Mouse (Mus musculus): ENCODE measurements around the gene Nr1i3.

Nr1i3 gene

DNA sequence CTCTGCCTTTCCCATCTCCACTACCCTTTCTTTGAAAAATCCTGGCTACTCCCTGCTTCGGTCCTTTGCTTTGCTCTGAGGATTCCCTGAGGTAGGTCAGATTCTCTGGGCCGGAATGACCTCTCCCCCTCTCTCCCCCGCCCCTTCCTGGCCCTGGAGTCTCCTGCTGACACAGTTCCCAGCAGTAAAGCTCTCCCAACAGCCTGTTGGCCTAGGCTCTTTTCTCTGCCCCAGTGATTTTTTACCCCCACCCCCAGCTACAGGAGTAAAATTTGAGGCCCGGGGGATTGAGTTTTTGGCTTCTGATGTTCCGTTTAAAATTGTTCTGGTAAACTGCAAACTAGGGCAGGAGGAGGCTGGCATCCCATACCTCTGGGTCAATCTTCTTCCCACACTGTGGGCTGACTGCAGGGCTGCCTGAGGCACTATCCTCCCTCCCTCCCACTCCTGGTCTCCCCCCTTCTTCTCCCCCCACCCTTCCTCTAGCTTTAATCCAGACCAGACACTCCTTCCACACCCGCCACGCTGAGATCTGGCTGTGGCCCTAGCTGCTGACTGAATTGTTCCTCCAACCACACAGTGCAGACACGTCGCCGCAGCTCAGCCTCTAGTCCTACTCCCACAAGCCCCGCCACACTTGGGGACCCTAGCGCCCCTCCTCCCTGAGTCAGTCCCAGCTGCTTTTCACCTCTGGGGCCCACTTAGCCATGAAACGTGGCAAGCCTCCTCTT, 38.0 kb downstream of the Nr1i3 start:
- DNase-seq (ENCODE audit: low spot score in 2 of 2) = no peak

GRCm38 (mm10) chr1:171252415-171252814, 38.6 kb downstream of the Nr1i3 start:
- DNase-seq (ENCODE audit: low spot score in 2 of 2) = no peak

- DNase-seq (ENCODE audit: low spot score in 2 of 2) = no peak
Measured at GRCm38 (mm10) chr1:171256095-171256818, 42.5 kb downstream of the Nr1i3 start.

DNA sequence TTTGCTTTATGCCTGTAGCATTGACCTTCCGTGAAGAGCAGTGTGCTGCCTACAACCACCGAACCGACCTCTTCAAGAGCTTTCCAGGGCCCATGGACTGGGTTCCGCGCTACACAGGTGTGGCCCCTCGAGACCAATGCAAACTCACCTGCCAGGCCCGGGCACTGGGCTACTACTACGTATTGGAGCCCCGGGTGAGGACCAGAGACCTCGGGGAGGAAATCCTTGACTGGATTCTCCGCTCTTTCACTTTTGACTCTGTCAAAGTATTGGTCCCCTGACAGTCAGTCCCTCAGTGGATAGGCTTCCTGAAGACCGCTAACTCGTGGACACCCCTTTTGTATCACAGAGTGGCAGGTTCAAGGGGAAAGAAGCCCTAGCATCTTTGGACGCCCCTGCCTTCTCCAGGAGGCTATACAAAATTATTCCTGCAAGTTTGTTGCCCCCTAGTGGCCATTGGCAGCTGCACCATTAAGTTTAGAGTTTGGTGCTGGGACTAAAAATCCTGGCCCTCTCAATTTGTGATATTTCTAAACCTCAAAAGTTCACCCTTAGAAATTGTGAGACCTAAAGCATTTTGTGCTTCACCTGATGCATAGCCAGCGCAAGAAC, 43.3 kb downstream of the Nr1i3 start:
- DNase-seq (ENCODE audit: low spot score in 2 of 2) = peak; percentile 48 to 55

GRCm38 (mm10) chr1:171257781-171258180, 44.0 kb downstream of the Nr1i3 start:
- DNase-seq (ENCODE audit: low spot score in 2 of 2) = no peak

GRCm38 (mm10) chr1:171258921-171259320, 45.2 kb downstream of the Nr1i3 start:
- DNase-seq (ENCODE audit: low spot score in 2 of 2) = no peak

DNA sequence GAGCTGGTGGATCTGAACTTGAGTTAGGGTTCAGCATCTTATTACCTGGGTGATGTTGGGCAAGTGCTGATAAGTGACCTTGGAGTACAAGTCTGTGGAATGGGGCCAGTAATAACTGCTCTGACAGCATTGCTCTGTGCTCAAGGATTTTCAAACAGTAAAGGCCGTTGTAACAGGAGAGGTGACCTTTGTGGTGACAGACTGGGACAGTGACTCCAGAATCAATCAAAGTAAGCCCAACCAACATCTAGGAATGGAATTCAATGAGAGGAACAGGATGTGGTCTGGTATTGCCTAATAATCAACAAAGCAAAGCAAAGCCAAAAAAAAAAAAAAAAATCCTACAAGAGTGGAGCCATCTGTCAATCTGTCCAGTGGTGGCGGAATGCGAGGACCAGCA, 46.5 kb downstream of the Nr1i3 start:
- DNase-seq (ENCODE audit: low spot score in 2 of 2) = no peak

GRCm38 (mm10) chr1:171262594-171263130, 48.9 kb downstream of the Nr1i3 start:
- DNase-seq (ENCODE audit: low spot score in 2 of 2) = peak; percentile 60 to 78

- DNase-seq (ENCODE audit: low spot score in 2 of 2) = no peak
Measured at GRCm38 (mm10) chr1:171263185-171263611, 49.4 kb downstream of the Nr1i3 start.

GRCm38 (mm10) chr1:171263666-171264461, 50.1 kb downstream of the Nr1i3 start:
- no peak for DNase-seq (ENCODE audit: low spot score in 2 of 2)

DNA sequence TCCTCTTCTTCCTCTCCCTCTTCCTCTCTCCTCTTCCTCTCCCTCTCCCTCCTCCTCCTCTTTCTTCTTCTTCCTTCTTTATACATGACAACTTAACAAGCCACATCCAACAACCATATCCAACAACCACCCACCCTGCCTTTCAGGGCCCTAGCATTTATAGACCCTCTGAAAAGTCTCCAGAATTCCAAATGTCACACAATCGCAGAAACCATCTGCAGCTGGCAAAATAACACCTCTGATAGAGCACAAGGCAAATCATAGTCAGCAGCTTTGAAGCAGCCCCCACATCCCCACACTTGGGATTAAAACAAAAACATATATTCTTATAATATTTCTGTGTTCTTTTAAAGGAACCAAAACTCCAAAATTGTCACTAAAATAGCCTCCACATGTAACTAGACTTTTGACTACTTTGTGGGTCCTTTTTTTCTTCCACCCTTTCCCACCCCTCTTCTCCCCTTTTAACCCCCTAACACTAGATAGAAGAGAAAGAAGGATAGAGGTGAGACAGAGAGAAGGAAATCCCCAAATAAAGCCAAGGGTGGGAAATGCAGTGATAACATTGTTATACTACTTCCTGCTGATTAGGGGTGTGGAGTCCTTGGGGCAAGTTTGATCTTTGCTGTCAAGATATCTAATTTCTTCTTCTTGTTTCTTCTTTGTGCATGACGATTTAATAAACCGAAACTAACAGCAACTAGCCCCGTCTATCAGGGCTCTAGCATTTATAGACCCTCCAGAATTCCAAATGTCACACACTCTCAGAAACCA, 52.4 kb downstream of the Nr1i3 start:
- DNase-seq (ENCODE audit: low spot score in 2 of 2) = no peak

DNA sequence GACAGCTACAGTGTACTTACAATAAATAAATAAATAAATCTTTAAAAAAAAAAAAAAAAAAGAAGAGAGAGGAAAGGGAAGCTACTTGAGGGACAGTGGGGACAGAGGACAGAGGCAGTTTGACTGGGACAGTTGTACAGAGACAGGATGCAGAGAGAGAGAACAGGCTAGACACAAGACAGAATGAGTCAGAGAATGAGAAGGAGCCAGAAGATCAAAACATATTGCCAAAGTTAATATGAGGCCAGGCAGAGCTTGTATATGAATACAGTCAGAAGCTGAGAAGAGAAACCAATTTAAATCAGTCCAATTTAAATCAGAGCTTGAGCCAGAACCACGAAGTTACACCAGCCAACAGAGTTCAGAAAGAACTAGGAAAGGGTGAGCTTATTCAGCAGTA, 54.6 kb downstream of the Nr1i3 start:
- DNase-seq (ENCODE audit: low spot score in 2 of 2) = no peak

GRCm38 (mm10) chr1:171269848-171270572, 56.2 kb downstream of the Nr1i3 start, which contains the start of gene B4galt3:
Gene B4galt3, plus strand, starts transcription at chr1:171270328.
- DNase-seq (ENCODE audit: low spot score in 2 of 2) = peak; percentile 93 to 95

Measured in frontal cortex, postnatal 25 days (tissue).